Mouse (Mus musculus) brain, embryonic 14.5 days (tissue): ENCODE results near the gene Cdc14b.
"Not testable (repeated sequence)": the region's sequence is repeated elsewhere in the genome, so short reads cannot be mapped to it uniquely, and the experiment has no call there.

Source experiments
- CTCF ChIP-seq: fragments of 200-500 bp; IDR thresholded peaks from 2 replicates; pipeline ENCODE4 v1.5.1; 2012; ENCODE audit warnings: inconsistent platforms, mild to moderate bottlenecking, moderate library complexity, borderline replicate concordance; ENCODE audit not compliant: insufficient read depth, insufficient read length; ENCODE audit errors: extremely low read depth
- POLR2A ChIP-seq: fragments of 200-500 bp; IDR thresholded peaks from 2 replicates; pipeline ENCODE4 v1.6.1; 2012; ENCODE audit warnings: mild to moderate bottlenecking, inconsistent platforms, borderline replicate concordance; ENCODE audit not compliant: poor library complexity, insufficient read depth, insufficient read length, severe bottlenecking; ENCODE audit errors: extremely low read depth

- not testable (repeated sequence) for TF ChIP-seq CTCF, POLR2A
These were observed 20.9 kb downstream of the Cdc14b start for GRCm38 (mm10) chr13:64254185-64254584.
